Mouse (Mus musculus): ENCODE data around the gene Ly6g6c. TPM values are rescaled to one million over a fixed set of nuclear protein-coding genes. Genes with fewer than 3 reads are reported as not detected.

Ly6g6c gene
- polyA plus RNA-seq, 1 experiment = 4.0 TPM

- no peak overlapping the region for H3K27ac ChIP-seq (ENCODE audit: insufficient read depth, low read length)
- no peaks in the 10 kb centered on the region for H3K27me3 ChIP-seq (ENCODE audit: control insufficient read depth, insufficient read depth, low read length, poor library complexity, severe bottlenecking)
- H3K9ac ChIP-seq (ENCODE audit: low read depth, poor library complexity, severe bottlenecking) = no peak overlapping the region
- no peaks in the 10 kb centered on the region for H3K9me3 ChIP-seq (replicated peaks; ENCODE audit: control insufficient read depth, insufficient read depth, low read length, poor library complexity, severe bottlenecking)
- peaks cover 3% of the 10 kb centered on the region for H3K4me1 ChIP-seq (ENCODE audit: control insufficient read depth, insufficient read depth, low read length)
- no peak overlapping the region for H3K4me3 ChIP-seq (ENCODE audit: low read depth, low read length)
- peaks cover 10% of the 10 kb centered on the region for H3K36me3 ChIP-seq (ENCODE audit: control insufficient read depth, insufficient read depth, low read length, poor library complexity, severe bottlenecking)
- TF ChIP-seq CTCF (IDR thresholded peaks at IDR 0.05; ENCODE audit: low read depth, low read length) = no peak
- no peak for TF ChIP-seq POLR2A (IDR thresholded peaks at IDR 0.05; ENCODE audit: insufficient read depth, low read length)
- no peak for TF ChIP-seq EP300 (IDR thresholded peaks at IDR 0.05; ENCODE audit: insufficient read depth, low read depth, low read length)
These were observed 45.3 kb upstream of the Ly6g6c start for GRCm38 (mm10) chr17:35019894-35020293.

- no peak for TF ChIP-seq CTCF (IDR thresholded peaks at IDR 0.05; ENCODE audit: low read depth, low read length)
- TF ChIP-seq POLR2A (IDR thresholded peaks at IDR 0.05; ENCODE audit: insufficient read depth, low read length) = no peak
- no peak for TF ChIP-seq EP300 (IDR thresholded peaks at IDR 0.05; ENCODE audit: insufficient read depth, low read depth, low read length)
- Histone ChIP-seq H3K4me3 (ENCODE audit: low read depth, low read length) (no peak overlapping the region), H3K4me1 (ENCODE audit: control insufficient read depth, insufficient read depth, low read length) (peaks cover 3% of the 10 kb centered on the region), H3K27ac (ENCODE audit: insufficient read depth, low read length) (no peak overlapping the region), H3K9ac (ENCODE audit: low read depth, poor library complexity, severe bottlenecking) (no peak overlapping the region), H3K9me3 (replicated peaks; ENCODE audit: control insufficient read depth, insufficient read depth, low read length, poor library complexity, severe bottlenecking) (no peaks in the 10 kb centered on the region), H3K27me3 (ENCODE audit: control insufficient read depth, insufficient read depth, low read length, poor library complexity, severe bottlenecking) (no peaks in the 10 kb centered on the region), H3K36me3 (ENCODE audit: control insufficient read depth, insufficient read depth, low read length, poor library complexity, severe bottlenecking) (peaks cover 4% of the 10 kb centered on the region; the same call in 1 of the 2 replicates)
These were observed 44.6 kb upstream of the Ly6g6c start for GRCm38 (mm10) chr17:35020551-35020950.

- Histone ChIP-seq H3K4me3 (ENCODE audit: low read depth, low read length) (peak overlapping the region; percentile 18; the same call in 1 of the 2 replicates), H3K9me3 (replicated peaks; ENCODE audit: control insufficient read depth, insufficient read depth, low read length, poor library complexity, severe bottlenecking) (no peaks in the 10 kb centered on the region), H3K27me3 (ENCODE audit: control insufficient read depth, insufficient read depth, low read length, poor library complexity, severe bottlenecking) (no peaks in the 10 kb centered on the region), H3K9ac (ENCODE audit: low read depth, poor library complexity, severe bottlenecking) (no peak overlapping the region), H3K4me1 (ENCODE audit: control insufficient read depth, insufficient read depth, low read length) (peaks cover 5% of the 10 kb centered on the region), H3K36me3 (ENCODE audit: control insufficient read depth, insufficient read depth, low read length, poor library complexity, severe bottlenecking) (no peaks in the 10 kb centered on the region), H3K27ac (ENCODE audit: insufficient read depth, low read length) (no peak overlapping the region)
- TF ChIP-seq POLR2A (IDR thresholded peaks at IDR 0.05; ENCODE audit: insufficient read depth, low read length) (no peak), CTCF (IDR thresholded peaks at IDR 0.05; ENCODE audit: low read depth, low read length) (peak; percentile 99), EP300 (IDR thresholded peaks at IDR 0.05; ENCODE audit: insufficient read depth, low read depth, low read length) (peak; percentile 17; the same call in 1 of the 2 replicates)
These were observed 43.9 kb upstream of the Ly6g6c start for GRCm38 (mm10) chr17:35021163-35021808.

- Histone ChIP-seq H3K4me3 (ENCODE audit: low read depth, low read length) (no peak overlapping the region), H3K36me3 (ENCODE audit: control insufficient read depth, insufficient read depth, low read length, poor library complexity, severe bottlenecking) (no peaks in the 10 kb centered on the region), H3K27ac (ENCODE audit: insufficient read depth, low read length) (no peak overlapping the region), H3K4me1 (ENCODE audit: control insufficient read depth, insufficient read depth, low read length) (peaks cover 5% of the 10 kb centered on the region), H3K27me3 (ENCODE audit: control insufficient read depth, insufficient read depth, low read length, poor library complexity, severe bottlenecking) (no peaks in the 10 kb centered on the region), H3K9ac (ENCODE audit: low read depth, poor library complexity, severe bottlenecking) (no peak overlapping the region), H3K9me3 (replicated peaks; ENCODE audit: control insufficient read depth, insufficient read depth, low read length, poor library complexity, severe bottlenecking) (no peaks in the 10 kb centered on the region)
- TF ChIP-seq CTCF (IDR thresholded peaks at IDR 0.05; ENCODE audit: low read depth, low read length) (no peak), POLR2A (IDR thresholded peaks at IDR 0.05; ENCODE audit: insufficient read depth, low read length) (no peak), EP300 (IDR thresholded peaks at IDR 0.05; ENCODE audit: insufficient read depth, low read depth, low read length) (no peak)
These were observed 43.2 kb upstream of the Ly6g6c start for GRCm38 (mm10) chr17:35021842-35022477.

GRCm38 (mm10) chr17:35022541-35023060 lies 42.6 kb upstream of the Ly6g6c start:
- Histone ChIP-seq H3K4me3 (ENCODE audit: low read depth, low read length) (no peak overlapping the region), H3K36me3 (ENCODE audit: control insufficient read depth, insufficient read depth, low read length, poor library complexity, severe bottlenecking) (no peaks in the 10 kb centered on the region), H3K27me3 (ENCODE audit: control insufficient read depth, insufficient read depth, low read length, poor library complexity, severe bottlenecking) (no peaks in the 10 kb centered on the region), H3K27ac (ENCODE audit: insufficient read depth, low read length) (no peak overlapping the region), H3K4me1 (ENCODE audit: control insufficient read depth, insufficient read depth, low read length) (peaks cover 5% of the 10 kb centered on the region), H3K9me3 (replicated peaks; ENCODE audit: control insufficient read depth, insufficient read depth, low read length, poor library complexity, severe bottlenecking) (no peaks in the 10 kb centered on the region), H3K9ac (ENCODE audit: low read depth, poor library complexity, severe bottlenecking) (no peak overlapping the region)
- TF ChIP-seq CTCF (IDR thresholded peaks at IDR 0.05; ENCODE audit: low read depth, low read length) = no peak
- TF ChIP-seq POLR2A (IDR thresholded peaks at IDR 0.05; ENCODE audit: insufficient read depth, low read length) = no peak
- no peak for TF ChIP-seq EP300 (IDR thresholded peaks at IDR 0.05; ENCODE audit: insufficient read depth, low read depth, low read length)

- Histone ChIP-seq H3K27ac (ENCODE audit: insufficient read depth, low read length) (no peak overlapping the region), H3K9ac (ENCODE audit: low read depth, poor library complexity, severe bottlenecking) (no peak overlapping the region), H3K4me3 (ENCODE audit: low read depth, low read length) (no peak overlapping the region), H3K27me3 (ENCODE audit: control insufficient read depth, insufficient read depth, low read length, poor library complexity, severe bottlenecking) (no peaks in the 10 kb centered on the region), H3K4me1 (ENCODE audit: control insufficient read depth, insufficient read depth, low read length) (peaks cover 5% of the 10 kb centered on the region), H3K9me3 (replicated peaks; ENCODE audit: control insufficient read depth, insufficient read depth, low read length, poor library complexity, severe bottlenecking) (no peaks in the 10 kb centered on the region), H3K36me3 (ENCODE audit: control insufficient read depth, insufficient read depth, low read length, poor library complexity, severe bottlenecking) (no peaks in the 10 kb centered on the region)
- TF ChIP-seq CTCF (IDR thresholded peaks at IDR 0.05; ENCODE audit: low read depth, low read length) = no peak
These were observed 42.0 kb upstream of the Ly6g6c start for GRCm38 (mm10) chr17:35023221-35023620.

All from ES-Bruce4 (cell line).